Mouse (Mus musculus) midbrain, postnatal 0 days (tissue): ENCODE results near the gene Zg16. TPM values are rescaled to one million over a fixed set of nuclear protein-coding genes. Genes with fewer than 3 reads are reported as not detected.
A peak's percentile ranks its signal among the peaks of the same experiment; 100 is the strongest.

ENCODE experiments used
- ATAC-seq: fragments of 200-750 bp; cut with Nextera tagmentation; 2 replicates; pipeline ENCODE4 v1.8.0; 2017; ENCODE audit warnings: moderate number of reproducible peaks, mild to moderate bottlenecking, moderate TSS enrichment, moderate library complexity; ENCODE audit not compliant: low FRiP score
- DNase-seq: peaks from one replicate; pipeline ENCODE4 v3.0.0-alpha.2; 2015; ENCODE audit warnings: low spot score
- H3K27ac ChIP-seq: fragments of 300-500 bp; sonication (generic); 2 replicates; pipeline ENCODE4 v1.5.1; 2014; ENCODE audit warnings: low read depth, mild to moderate bottlenecking, low read length, mixed read lengths
- H3K27me3 ChIP-seq: fragments of 300-500 bp; sonication (generic); 2 replicates; pipeline ENCODE4 v1.6.1; 2014; ENCODE audit warnings: low read length, control low read depth, mixed read lengths; ENCODE audit not compliant: insufficient read depth
- H3K36me3 ChIP-seq: fragments of 300-500 bp; sonication (generic); 2 replicates; pipeline ENCODE4 v1.6.1; 2014; ENCODE audit warnings: low read length, control low read depth, mixed read lengths; ENCODE audit not compliant: insufficient read depth
- H3K4me1 ChIP-seq: fragments of 300-500 bp; sonication (generic); 2 replicates; pipeline ENCODE4 v1.6.1; 2014; ENCODE audit warnings: mild to moderate bottlenecking, control low read depth, antibody characterized with exemption, low read length, mixed read lengths; ENCODE audit not compliant: insufficient read depth
- H3K4me2 ChIP-seq: fragments of 300-500 bp; sonication (generic); 2 replicates; pipeline ENCODE4 v1.6.1; 2014; ENCODE audit warnings: low read depth, mild to moderate bottlenecking, low read length, mixed read lengths; ENCODE audit not compliant: poor library complexity, severe bottlenecking
- H3K4me3 ChIP-seq: fragments of 300-500 bp; sonication (generic); 2 replicates; pipeline ENCODE4 v1.5.1; 2014; ENCODE audit warnings: low read depth, mild to moderate bottlenecking, low read length, moderate library complexity
- H3K9ac ChIP-seq: fragments of 300-500 bp; sonication (generic); replicated peaks from 2 replicates; pipeline ENCODE4 v1.6.1; 2014; ENCODE audit warnings: mild to moderate bottlenecking, low read length, moderate library complexity, mixed read lengths; ENCODE audit not compliant: poor library complexity, severe bottlenecking
- H3K9me3 ChIP-seq: fragments of 300-500 bp; sonication (generic); 2 replicates; pipeline ENCODE4 v1.6.1; 2016; ENCODE audit warnings: low read length, control low read depth
- CTCF ChIP-seq: IDR thresholded peaks from 2 replicates; pipeline ENCODE4 v1.5.1; 2016; ENCODE audit warnings: antibody characterized with exemption, mild to moderate bottlenecking
- WGBS: fragments of 180-500 bp; shearing (Covaris S2); extraction: QIAGEN DNeasy Blood & Tissue Kit; methylation state at CpG from one replicate; pipeline ENCODE4 v1.1.7; 2014; 5-methylcytosine and 5-hydroxymethylcytosine counted together
- polyA plus RNA-seq: library from polyadenylated mRNA; unstranded; fragments of >200 nt; fragmentation: Nextera tagmentation; extraction: Ambion mirVana; gene quantifications from 2 replicates; pipeline ENCODE4 v1.2.1, GENCODE M21; 2015
- total RNA-seq: library from RNA; depleted of rRNA; stranded (reverse); fragments of >200 nt; gene quantifications from 2 replicates; pipeline ENCODE4 v1.2.3, GENCODE M21; 2014

The Zg16 gene
- total and polyA plus RNA-seq, 2 experiments from 2014 or later = 0.49 TPM; not detected in 1

DNA sequence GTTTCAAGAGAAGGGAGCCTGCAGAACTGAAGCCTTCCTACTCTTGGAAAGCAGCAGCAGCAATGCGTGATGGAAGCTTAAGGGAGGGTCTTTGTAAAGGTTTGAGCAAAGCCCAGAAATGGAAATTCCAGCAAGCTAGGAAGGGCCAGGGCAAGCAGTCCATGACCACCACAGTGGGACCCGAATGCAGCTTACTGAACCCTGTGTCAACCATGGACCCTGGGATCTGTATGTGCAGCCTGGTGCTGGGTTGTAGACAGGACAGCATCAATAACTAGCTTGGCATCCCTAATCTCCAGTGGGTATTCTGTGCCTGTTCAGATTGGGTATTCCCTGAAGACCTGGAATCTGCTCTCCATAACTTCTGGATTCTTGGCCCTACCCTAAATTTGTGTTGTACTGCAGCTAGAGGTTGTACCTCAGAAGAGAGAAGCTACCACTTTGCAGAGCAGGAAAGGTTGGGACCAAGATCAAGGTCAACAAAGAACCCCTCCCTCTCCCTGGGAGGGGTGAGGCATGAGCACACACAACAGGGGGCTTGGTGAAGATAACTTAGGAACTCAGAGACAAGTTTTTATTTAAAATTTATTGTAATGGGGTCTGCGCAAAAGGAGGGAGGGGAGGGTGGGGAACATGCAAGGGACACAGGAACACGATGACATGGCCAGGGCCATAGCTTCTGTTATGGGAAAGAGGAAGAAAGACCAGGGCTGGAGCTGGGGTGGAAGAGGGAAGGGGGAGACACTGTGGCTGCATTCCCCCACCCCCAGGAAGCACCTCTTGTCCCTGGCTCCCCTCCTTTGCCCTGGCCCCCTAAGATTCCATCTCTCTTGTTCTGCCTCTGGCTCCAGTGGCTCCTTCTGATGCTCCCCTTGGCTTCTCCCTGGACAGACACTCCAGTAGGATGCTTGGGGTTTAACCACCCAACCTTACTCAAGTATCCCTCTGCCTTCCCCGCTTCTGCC, 65.3 kb downstream of the Zg16 start:
- DNase-seq (peak; percentile 37), ATAC-seq (no peak)
- peak overlapping the region; percentile 63 for H3K4me3 ChIP-seq
- 37% methylated on average over 5 of the region's 5 CpGs for WGBS
- H3K4me1 ChIP-seq = peaks cover 42% of the 10 kb centered on the region
- H3K9ac ChIP-seq = peak overlapping the region; percentile 79; the same call in 1 of the 2 replicates
- peak overlapping the region; percentile 71 for H3K4me2 ChIP-seq
- H3K27me3 ChIP-seq = no peaks in the 10 kb centered on the region
- peaks cover 15% of the 10 kb centered on the region for H3K36me3 ChIP-seq
- TF ChIP-seq CTCF = no peak
- H3K27ac ChIP-seq = peak overlapping the region; percentile 82
- no peaks in the 10 kb centered on the region for H3K9me3 ChIP-seq

DNA sequence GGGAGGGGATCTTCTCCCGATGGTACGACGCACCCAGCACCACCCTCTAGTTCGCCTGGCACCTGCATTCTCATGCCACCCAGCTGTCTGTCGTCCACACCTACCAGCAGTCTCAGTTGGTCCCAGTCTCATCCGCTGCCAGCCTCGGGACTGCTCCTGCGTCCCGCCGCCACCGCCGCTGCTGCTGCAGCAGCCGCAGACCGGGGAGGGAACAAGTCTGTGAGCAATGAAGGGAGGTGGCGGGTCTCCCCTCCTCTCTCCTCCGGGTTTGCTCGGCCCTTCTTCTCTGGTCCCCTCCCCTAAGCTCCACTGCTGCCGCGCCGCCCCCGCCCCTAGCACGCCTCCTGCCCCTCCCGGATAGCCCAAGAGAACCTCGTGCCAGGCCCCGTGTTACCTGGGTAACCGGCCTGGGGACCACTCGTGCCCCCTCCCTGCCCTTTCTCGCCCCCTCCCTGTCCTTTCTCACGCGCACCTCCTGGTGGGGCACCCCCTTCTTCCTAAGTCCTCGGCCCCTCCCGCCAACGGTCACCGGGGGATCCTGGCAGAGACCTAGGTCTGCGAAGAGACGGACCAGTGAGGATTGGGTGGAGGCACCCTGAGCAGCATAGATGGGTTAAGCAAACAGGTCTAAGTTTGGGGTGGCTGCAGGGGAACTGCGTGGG, 66.1 kb downstream of the Zg16 start, which contains the start of the genes Gm42742 and Prrt2:
Gene Gm42742 (minus strand): TSS at position 197 of the 662 bp plus-strand sequence.
Gene Prrt2 (minus strand): TSS at position 311 of the 662 bp plus-strand sequence.
- WGBS = 1% methylated on average over 30 of the region's 37 CpGs
- no peaks in the 10 kb centered on the region for H3K27me3 ChIP-seq
- peaks cover 43% of the 10 kb centered on the region for H3K4me1 ChIP-seq
- no peaks in the 10 kb centered on the region for H3K9me3 ChIP-seq
- peak within 1 kb of the TSS; percentile 82 for H3K27ac ChIP-seq
- TF ChIP-seq CTCF = no peak
- DNase-seq = peak; percentile 81
- H3K4me3 ChIP-seq = peak within 1 kb of the TSS; percentile 63
- peaks cover 15% of the 10 kb centered on the region for H3K36me3 ChIP-seq
- no peak for ATAC-seq
- H3K4me2 ChIP-seq = peak within 1 kb of the TSS; percentile 71
- H3K9ac ChIP-seq = peak within 1 kb of the TSS; percentile 79

DNA sequence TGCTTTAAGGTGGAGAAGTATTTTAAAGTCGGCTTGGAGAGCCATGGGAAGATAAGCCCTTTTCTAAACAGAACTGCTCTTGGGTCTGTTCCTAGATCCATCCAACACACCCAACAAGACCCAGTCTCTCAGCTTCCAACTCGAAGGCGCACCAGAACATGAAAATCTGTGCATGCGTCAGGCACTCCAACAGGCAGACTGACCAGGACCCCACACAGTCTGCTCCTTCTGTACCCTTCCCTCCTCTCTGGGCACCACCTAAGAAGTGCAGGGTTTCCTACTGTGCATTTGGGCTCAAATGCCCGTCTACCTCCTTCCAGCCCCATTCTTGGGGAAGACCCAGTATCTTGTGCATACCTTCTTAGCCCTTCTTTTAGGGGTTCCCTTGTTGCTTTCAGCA, 66.6 kb downstream of the Zg16 start:
- WGBS = 12% methylated on average over 5 of the region's 5 CpGs
- no peak for TF ChIP-seq CTCF
- no peak for ATAC-seq
- peak overlapping the region; percentile 79 for H3K9ac ChIP-seq
- H3K27me3 ChIP-seq = no peaks in the 10 kb centered on the region
- peak overlapping the region; percentile 82 for H3K27ac ChIP-seq
- H3K4me3 ChIP-seq = peak overlapping the region; percentile 63
- H3K4me2 ChIP-seq = peak overlapping the region; percentile 71
- H3K4me1 ChIP-seq = peaks cover 48% of the 10 kb centered on the region
- H3K36me3 ChIP-seq = peaks cover 16% of the 10 kb centered on the region
- H3K9me3 ChIP-seq = no peaks in the 10 kb centered on the region
- DNase-seq = no peak

DNA sequence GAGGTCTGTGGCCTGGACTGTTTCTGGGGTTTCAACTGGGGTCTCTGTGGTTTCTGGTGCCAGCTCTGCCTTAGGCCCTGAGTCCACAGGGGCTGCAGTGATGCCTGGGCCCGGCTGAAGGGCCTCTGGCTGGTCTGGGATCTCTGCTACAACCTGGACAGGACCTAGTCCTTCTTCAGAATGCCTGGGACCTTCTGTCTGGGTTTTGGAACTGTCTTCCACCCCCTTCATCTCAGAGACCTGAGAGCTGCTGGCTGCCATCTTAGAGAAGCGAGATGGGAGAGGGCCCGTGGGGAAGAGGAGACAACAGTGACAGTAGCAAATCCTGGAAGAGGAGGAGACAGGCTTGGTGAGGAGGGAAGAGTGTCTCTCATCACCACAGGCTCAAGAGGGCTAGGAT, 67.1 kb downstream of the Zg16 start:
- Histone ChIP-seq H3K27me3 (no peaks in the 10 kb centered on the region), H3K4me3 (peak overlapping the region; percentile 63), H3K9ac (peak overlapping the region; percentile 79), H3K27ac (peak overlapping the region; percentile 82), H3K4me1 (peaks cover 50% of the 10 kb centered on the region), H3K4me2 (peak overlapping the region; percentile 71), H3K9me3 (no peaks in the 10 kb centered on the region), H3K36me3 (peaks cover 19% of the 10 kb centered on the region)
- WGBS = 54% methylated on average over 3 of the region's 3 CpGs
- no peak for TF ChIP-seq CTCF
- ATAC-seq = no peak
- DNase-seq = no peak

DNA sequence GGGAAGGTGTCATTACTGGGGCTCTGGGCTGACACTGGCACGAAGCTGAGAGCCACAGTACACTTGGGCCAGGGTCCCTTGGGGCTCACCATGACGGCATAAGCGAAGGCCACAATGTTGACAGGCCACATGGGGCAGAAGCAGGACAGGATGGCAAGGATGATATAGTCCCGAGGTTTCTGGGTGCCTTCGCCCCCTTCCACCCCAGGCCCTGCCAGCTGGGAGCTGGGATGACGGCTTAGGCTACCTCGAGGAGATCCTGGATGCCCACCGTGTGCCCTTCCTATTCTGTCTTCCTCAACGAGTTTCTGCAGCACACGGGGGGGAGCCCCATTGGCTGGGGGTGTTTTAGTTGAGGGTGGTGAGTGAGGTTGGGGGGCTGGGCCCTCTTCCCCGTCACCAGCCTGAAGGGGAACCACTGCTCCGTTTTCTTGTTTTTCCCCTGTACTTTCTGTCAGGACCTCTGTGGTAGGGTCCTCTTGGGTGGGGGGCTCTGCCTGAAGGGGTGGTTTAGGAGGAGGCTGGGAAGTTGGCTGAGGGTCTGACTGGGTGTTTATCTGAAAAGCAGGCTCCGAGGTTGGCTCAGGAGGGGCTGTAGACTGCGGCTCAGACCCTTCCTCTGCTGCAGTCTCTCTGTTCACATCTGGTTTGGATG, 67.7 kb downstream of the Zg16 start:
- peaks cover 21% of the 10 kb centered on the region for H3K36me3 ChIP-seq
- no peaks in the 10 kb centered on the region for H3K9me3 ChIP-seq
- 74% methylated on average over 14 of the region's 14 CpGs for WGBS
- ATAC-seq (no peak), DNase-seq (no peak)
- H3K4me3 ChIP-seq = peak overlapping the region; percentile 63
- peak overlapping the region; percentile 71 for H3K4me2 ChIP-seq
- H3K4me1 ChIP-seq = peaks cover 46% of the 10 kb centered on the region
- 0 out of 2 replicates have a peak overlapping the region, but pooled peaks have one; percentile 82 for H3K27ac ChIP-seq
- no peaks in the 10 kb centered on the region for H3K27me3 ChIP-seq
- peak overlapping the region; percentile 79 for H3K9ac ChIP-seq
- no peak for TF ChIP-seq CTCF
